Mouse (Mus musculus): ENCODE results near the gene Cryl1. TPM values are rescaled to one million over a fixed set of nuclear protein-coding genes. Genes with fewer than 3 reads are reported as not detected.

Cryl1 gene
- polyA plus RNA-seq, 1 experiment from 2014 or later, result 10.8 TPM

DNA sequence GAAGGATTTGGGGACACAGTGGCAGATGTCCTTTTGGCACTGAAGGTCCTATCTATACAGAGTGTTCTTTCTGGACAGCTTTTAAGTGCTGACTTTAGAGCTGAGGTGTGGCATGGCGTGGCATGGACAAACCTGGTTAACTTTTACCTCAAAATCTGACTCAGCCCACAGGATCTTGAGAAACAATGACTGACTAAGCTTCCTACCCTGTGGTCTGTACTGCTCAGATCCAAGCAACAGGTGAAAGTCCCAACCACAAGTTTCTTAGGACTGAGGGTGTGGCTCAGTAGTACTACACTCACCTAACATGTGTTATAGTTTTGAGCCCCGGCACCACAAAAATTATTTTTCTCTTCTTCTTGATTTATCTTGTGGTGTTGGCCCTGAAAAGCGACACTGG, 130.0 kb downstream of the Cryl1 start:
- no peak for ATAC-seq (ENCODE audit: low FRiP score, low read depth)
- Histone ChIP-seq H3K4me1 (peaks cover 5% of the 10 kb centered on the region; the same call in 1 of the 2 replicates), H3K4me3 (no peak overlapping the region), H3K4me2 (replicated peaks) (no peak overlapping the region), H3K27me3 (no peaks in the 10 kb centered on the region), H3K27ac (replicated peaks) (no peak overlapping the region), H3K9ac (replicated peaks) (no peak overlapping the region), H3K36me3 (no peaks in the 10 kb centered on the region), H3K9me3 (no peaks in the 10 kb centered on the region)
- WGBS, result 82% methylated on average over 3 of the region's 3 CpGs

- Histone ChIP-seq H3K27me3 (no peaks in the 10 kb centered on the region), H3K4me2 (replicated peaks) (no peak overlapping the region), H3K4me3 (no peak overlapping the region), H3K4me1 (no peaks in the 10 kb centered on the region), H3K36me3 (no peaks in the 10 kb centered on the region), H3K9me3 (no peaks in the 10 kb centered on the region), H3K27ac (replicated peaks) (no peak overlapping the region), H3K9ac (replicated peaks) (no peak overlapping the region)
- ATAC-seq (ENCODE audit: low FRiP score, low read depth), result no peak
- WGBS, result 83% methylated on average over 10 of the region's 10 CpGs
Measured at GRCm38 (mm10) chr14:57263943-57264342, 134.4 kb downstream of the Cryl1 start.

DNA sequence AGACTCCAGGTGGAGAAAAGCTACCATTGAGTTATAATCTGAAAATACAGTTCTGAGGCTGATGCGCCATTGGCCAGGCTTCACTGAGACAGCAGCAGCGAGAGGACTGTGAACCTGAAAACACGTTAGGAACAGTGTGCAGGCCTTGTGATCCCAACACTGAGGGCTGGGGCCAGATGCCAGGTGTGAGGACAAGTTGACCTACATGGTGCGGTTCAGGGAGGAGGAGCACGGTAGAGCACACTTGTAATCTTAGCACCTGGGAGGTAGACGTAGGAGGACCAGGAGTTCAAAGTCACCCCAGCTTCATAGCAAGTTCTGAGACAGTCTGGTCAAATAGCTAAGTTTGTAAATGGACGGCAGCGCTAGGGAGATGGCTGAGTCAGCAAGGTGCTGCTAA, 139.0 kb downstream of the Cryl1 start:
- ATAC-seq (ENCODE audit: low FRiP score, low read depth), result no peak
- H3K9ac ChIP-seq (replicated peaks), result no peak overlapping the region

DNA sequence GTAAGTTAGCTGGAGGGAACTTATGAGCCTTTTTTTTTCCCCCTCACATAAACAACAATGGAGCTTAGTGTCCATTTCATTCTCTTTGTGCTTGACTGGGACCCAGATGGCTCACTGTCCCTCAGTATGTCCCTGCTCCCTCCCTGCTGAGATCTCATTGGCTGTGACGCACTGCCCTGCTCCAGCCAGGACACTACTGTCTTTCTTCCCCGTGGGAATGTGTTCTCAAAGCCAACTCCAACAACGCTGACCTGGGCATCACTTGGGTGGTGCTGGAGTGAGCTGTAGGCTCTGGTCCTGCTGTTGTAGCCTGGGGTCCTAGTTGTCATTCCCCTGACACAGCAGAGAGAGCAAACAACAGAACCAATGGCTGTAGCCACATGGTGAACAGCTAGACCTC, 149.7 kb downstream of the Cryl1 start:
- no peak for ATAC-seq (ENCODE audit: low FRiP score, low read depth)
- no peaks in the 10 kb centered on the region for H3K27me3 ChIP-seq
- H3K4me2 ChIP-seq (replicated peaks), result no peak overlapping the region
- 63% methylated on average over 3 of the region's 3 CpGs for whole genome bisulfite sequencing
- no peaks in the 10 kb centered on the region for H3K9me3 ChIP-seq
- no peak overlapping the region for H3K27ac ChIP-seq (replicated peaks)
- H3K4me3 ChIP-seq, result no peak overlapping the region
- H3K36me3 ChIP-seq, result no peaks in the 10 kb centered on the region
- no peak overlapping the region for H3K9ac ChIP-seq (replicated peaks)
- H3K4me1 ChIP-seq, result no peaks in the 10 kb centered on the region

More for the DNA sequence above, 139.0 kb downstream of the Cryl1 start:
- WGBS, result 92% methylated on average over 8 of the region's 8 CpGs
- H3K27ac ChIP-seq (replicated peaks), result no peak overlapping the region
- no peak overlapping the region for H3K4me2 ChIP-seq (replicated peaks)
- no peaks in the 10 kb centered on the region for H3K27me3 ChIP-seq
- H3K4me1 ChIP-seq, result no peaks in the 10 kb centered on the region
- no peak overlapping the region for H3K4me3 ChIP-seq
- no peaks in the 10 kb centered on the region for H3K36me3 ChIP-seq
- H3K9me3 ChIP-seq, result no peaks in the 10 kb centered on the region

- Histone ChIP-seq H3K4me3 (no peak overlapping the region), H3K9ac (replicated peaks) (no peak overlapping the region), H3K4me1 (no peaks in the 10 kb centered on the region), H3K27me3 (no peaks in the 10 kb centered on the region), H3K4me2 (replicated peaks) (no peak overlapping the region), H3K36me3 (no peaks in the 10 kb centered on the region), H3K9me3 (no peaks in the 10 kb centered on the region), H3K27ac (replicated peaks) (no peak overlapping the region)
- 86% methylated on average over 6 of the region's 6 CpGs for WGBS
- no peak for ATAC-seq (ENCODE audit: low FRiP score, low read depth)
Measured at GRCm38 (mm10) chr14:57246575-57246974, 151.8 kb downstream of the Cryl1 start.

- Histone ChIP-seq H3K4me1 (no peaks in the 10 kb centered on the region), H3K27ac (replicated peaks) (no peak overlapping the region), H3K9ac (replicated peaks) (no peak overlapping the region), H3K9me3 (no peaks in the 10 kb centered on the region), H3K27me3 (no peaks in the 10 kb centered on the region), H3K4me3 (no peak overlapping the region), H3K4me2 (replicated peaks) (no peak overlapping the region), H3K36me3 (no peaks in the 10 kb centered on the region)
- ATAC-seq (ENCODE audit: low FRiP score, low read depth), result no peak
- 89% methylated on average over 5 of the region's 5 CpGs for WGBS
Measured at GRCm38 (mm10) chr14:57242978-57243377, 155.4 kb downstream of the Cryl1 start.

DNA sequence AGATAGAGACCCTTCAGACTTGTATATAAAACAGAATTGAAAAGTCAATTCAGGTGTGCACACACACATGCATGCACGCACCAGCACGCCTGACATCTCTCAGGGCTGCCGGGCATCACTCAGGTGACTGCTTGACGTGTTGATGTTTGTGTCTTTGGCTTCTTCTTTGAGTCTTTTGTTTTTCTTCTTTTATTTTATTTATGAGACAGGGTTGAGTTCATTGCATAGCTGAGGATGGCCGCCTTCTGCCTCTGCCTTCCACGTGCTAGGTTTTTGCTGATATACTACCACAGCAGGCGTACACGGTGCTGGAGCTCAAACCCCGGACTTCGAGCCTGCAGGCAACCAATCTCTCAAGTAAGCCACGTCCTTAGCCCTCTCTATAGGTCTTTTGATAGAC, 163.1 kb downstream of the Cryl1 start:
- Histone ChIP-seq H3K4me2 (replicated peaks) (no peak overlapping the region), H3K9ac (replicated peaks) (no peak overlapping the region), H3K27me3 (no peaks in the 10 kb centered on the region), H3K4me3 (no peak overlapping the region), H3K36me3 (no peaks in the 10 kb centered on the region), H3K27ac (replicated peaks) (no peak overlapping the region), H3K9me3 (no peaks in the 10 kb centered on the region), H3K4me1 (0 out of 2 replicates have a peak, but pooled peaks cover 4% of the 10 kb centered on the region)
- ATAC-seq (ENCODE audit: low FRiP score, low read depth), result no peak
- 83% methylated on average over 11 of the region's 11 CpGs for WGBS

DNA sequence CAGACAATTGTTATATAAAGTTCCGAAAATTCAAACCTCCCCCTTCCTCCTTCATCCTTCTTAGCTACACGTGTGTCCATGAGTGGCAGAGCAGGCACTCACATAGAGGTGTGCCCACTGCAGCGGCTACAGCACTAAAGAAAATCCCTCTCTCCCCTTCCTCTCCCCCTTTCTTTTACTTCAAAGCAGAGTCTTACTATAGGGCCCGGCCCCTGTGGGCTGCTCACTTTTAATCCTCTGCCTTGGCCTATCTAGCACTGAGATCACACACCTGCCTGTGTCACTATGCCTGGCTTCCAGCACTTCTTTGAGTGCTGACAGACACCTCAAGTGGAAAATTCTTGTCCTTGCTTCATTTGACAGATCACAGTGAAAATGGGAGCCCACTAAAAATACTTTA, 163.6 kb downstream of the Cryl1 start:
- no peaks in the 10 kb centered on the region for H3K27me3 ChIP-seq
- no peaks in the 10 kb centered on the region for H3K9me3 ChIP-seq
- H3K4me3 ChIP-seq, result no peak overlapping the region
- 13% methylated on average over 4 of the region's 4 CpGs for WGBS
- H3K9ac ChIP-seq (replicated peaks), result no peak overlapping the region
- no peak overlapping the region for H3K4me2 ChIP-seq (replicated peaks)
- no peak for ATAC-seq (ENCODE audit: low FRiP score, low read depth)
- 0 out of 2 replicates have a peak, but pooled peaks cover 4% of the 10 kb centered on the region for H3K4me1 ChIP-seq
- H3K36me3 ChIP-seq, result no peaks in the 10 kb centered on the region
- no peak overlapping the region for H3K27ac ChIP-seq (replicated peaks)

DNA sequence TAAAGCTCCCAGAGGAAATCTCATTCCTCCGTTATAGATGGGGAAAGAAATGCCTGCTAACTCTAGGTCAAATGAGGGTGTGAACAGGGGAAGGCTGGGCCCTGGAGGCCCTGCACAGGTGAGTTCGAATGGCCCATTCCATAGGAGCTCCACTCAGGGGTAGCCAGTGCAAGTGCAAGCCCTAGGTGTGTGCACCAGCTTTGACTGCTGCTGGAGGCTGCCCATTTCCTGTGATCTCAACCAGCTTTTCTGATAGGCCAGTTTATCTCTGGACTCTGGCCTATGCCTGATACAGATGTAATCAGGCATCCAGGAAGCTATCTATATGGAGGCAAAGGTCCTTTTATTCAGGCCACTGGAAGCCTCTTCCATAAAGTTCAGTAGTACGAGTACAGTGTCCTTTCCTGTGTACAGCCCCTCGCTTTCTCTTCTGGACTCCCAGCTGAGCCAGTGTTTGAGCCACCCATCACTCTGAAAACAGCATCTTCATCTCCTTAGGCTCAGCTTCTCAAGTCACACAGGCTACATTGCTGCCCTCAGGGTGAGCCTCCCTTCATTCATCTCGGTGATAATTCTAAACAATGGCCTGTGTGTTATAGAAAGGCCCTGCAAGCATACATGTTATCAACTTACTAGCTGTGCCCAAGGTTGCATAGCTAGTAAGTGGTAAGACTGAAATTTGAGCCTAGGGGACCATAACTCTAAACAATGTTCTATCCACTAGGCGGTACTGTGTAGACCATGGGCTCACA, 167.9 kb downstream of the Cryl1 start:
- no peak overlapping the region for H3K4me2 ChIP-seq (replicated peaks)
- H3K9me3 ChIP-seq, result no peaks in the 10 kb centered on the region
- WGBS, result 83% methylated on average over 6 of the region's 6 CpGs
- H3K36me3 ChIP-seq, result no peaks in the 10 kb centered on the region
- 0 out of 2 replicates have a peak, but pooled peaks cover 4% of the 10 kb centered on the region for H3K4me1 ChIP-seq
- H3K27me3 ChIP-seq, result no peaks in the 10 kb centered on the region
- no peak for ATAC-seq (ENCODE audit: low FRiP score, low read depth)
- no peak overlapping the region for H3K9ac ChIP-seq (replicated peaks)
- H3K27ac ChIP-seq (replicated peaks), result no peak overlapping the region
- H3K4me3 ChIP-seq, result no peak overlapping the region

Other genes with a start within 250 kb of the Cryl1 start
- gene Ift88, start 25.5 kb upstream of the Cryl1 start, polyA plus RNA-seq (2016; fragmentation: Nextera tagmentation; extraction: Ambion mirVana), result 14.8 and 17.2 TPM in 2 replicates
- gene Il17d, start 126.2 kb upstream of the Cryl1 start, polyA plus RNA-seq (2016; fragmentation: Nextera tagmentation; extraction: Ambion mirVana), result 3.0 and 3.6 TPM in 2 replicates
- 72.0 and 79.2 TPM in 2 replicates for gene Eef1akmt1, start 173.1 kb upstream of the Cryl1 start, polyA plus RNA-seq (2016; fragmentation: Nextera tagmentation; extraction: Ambion mirVana)

All from midbrain, embryonic 12.5 days (tissue).